Mouse (Mus musculus): ENCODE data around the gene Mien1. TPM values are rescaled to one million over a fixed set of nuclear protein-coding genes. Genes with fewer than 3 reads are reported as not detected.

Gene Mien1
- total and polyA plus RNA-seq, 3 experiments, result 71.6 to 93.2 TPM; not detected in 1

DNA sequence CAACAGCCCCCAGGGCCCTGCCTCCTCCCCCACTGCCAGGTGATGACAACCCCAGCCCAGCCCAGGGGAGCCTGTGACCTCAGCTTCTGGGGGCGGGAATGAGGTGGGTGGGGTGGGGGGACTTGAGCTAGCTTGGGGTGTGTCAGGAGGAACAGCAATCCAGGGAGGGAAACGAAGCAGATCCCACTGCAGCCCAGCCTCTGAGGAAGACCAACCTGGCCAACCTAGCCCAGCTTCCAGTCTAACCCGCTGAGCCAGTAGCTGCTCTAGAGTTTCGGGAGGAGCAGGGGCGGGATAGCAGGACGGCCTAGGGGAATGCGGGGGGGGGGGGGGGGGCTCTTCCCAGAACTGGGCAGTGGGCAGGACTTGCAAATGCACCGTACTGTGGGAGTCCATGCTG is 46.8 kb downstream of the Mien1 start:
- H3K36me3 ChIP-seq (ENCODE audit: control insufficient read depth in 1 of 2, insufficient read depth in 2 of 2, low read length in 2 of 2), result peaks cover 0 to 26% of the 10 kb centered on the region in 2 experiments; a peak in 2 of 4 replicates
- H3K4me1 ChIP-seq (ENCODE audit: control insufficient read depth in 1 of 2, insufficient read depth in 2 of 2, low read length in 2 of 2), result peaks cover 21 to 45% of the 10 kb centered on the region in 2 experiments
- no peaks in the 10 kb centered on the region for H3K79me2 ChIP-seq (ENCODE audit: control insufficient read depth, insufficient read depth, low read length, poor library complexity)
- no peak overlapping the region for H3K4me3 ChIP-seq (ENCODE audit: control insufficient read depth in 1 of 2, insufficient read depth in 1 of 2, low read depth in 2 of 2, low read length in 2 of 2)
- no peaks in the 10 kb centered on the region for H3K9me3 ChIP-seq (replicated peaks; ENCODE audit: insufficient read depth, low read length)
- DNase-seq (ENCODE audit: low read depth, low spot score), result no peak
- H3K27ac ChIP-seq (ENCODE audit: control insufficient read depth, low read depth, low read length), result no peak overlapping the region
- no peaks in the 10 kb centered on the region for H3K27me3 ChIP-seq (ENCODE audit: control insufficient read depth in 1 of 2, insufficient read depth in 2 of 2, low read length in 2 of 2)
- no peak for TF ChIP-seq CTCF (IDR thresholded peaks at IDR 0.05 in 2 of 3, conservative IDR thresholded peaks at IDR 0.05 in 1 of 3; ENCODE audit: control insufficient read depth in 1 of 3, insufficient read depth in 1 of 3, low read depth in 2 of 3, low read length in 3 of 3, poor library complexity in 1 of 3, severe bottlenecking in 1 of 3)
- no peak overlapping the region; the same call in 1 of the 2 replicates for H3K9ac ChIP-seq (ENCODE audit: control insufficient read depth, low read depth, low read length, poor library complexity, severe bottlenecking)

DNA sequence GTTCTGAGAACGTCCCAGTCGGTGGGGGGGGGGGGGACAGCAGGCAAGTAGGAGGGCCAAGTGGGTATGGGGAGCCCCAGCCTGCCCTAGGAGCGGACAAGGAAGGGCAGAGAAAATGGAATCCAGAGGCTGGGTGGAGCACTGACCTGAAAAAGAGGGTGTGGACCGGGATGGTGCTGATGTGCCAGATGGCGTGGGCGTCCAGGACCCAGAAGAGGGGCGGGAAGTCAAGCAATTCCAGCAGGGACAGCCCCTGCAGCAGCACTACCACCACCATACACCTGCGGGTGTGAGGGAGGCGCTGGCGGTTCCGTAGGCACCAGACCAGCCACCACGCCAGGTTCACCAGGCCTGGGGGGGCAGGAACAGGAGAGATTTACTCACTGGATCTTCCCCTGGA is 48.6 kb downstream of the Mien1 start:
- Histone ChIP-seq H3K4me1 (ENCODE audit: control insufficient read depth in 1 of 2, insufficient read depth in 2 of 2, low read length in 2 of 2) (peaks cover 21 to 43% of the 10 kb centered on the region in 2 experiments), H3K27ac (ENCODE audit: control insufficient read depth, low read depth, low read length) (no peak overlapping the region), H3K9me3 (replicated peaks; ENCODE audit: insufficient read depth, low read length) (no peaks in the 10 kb centered on the region), H3K9ac (ENCODE audit: control insufficient read depth, low read depth, low read length, poor library complexity, severe bottlenecking) (no peak overlapping the region), H3K4me3 (ENCODE audit: control insufficient read depth in 1 of 2, insufficient read depth in 1 of 2, low read depth in 2 of 2, low read length in 2 of 2) (no peak overlapping the region), H3K27me3 (ENCODE audit: control insufficient read depth in 1 of 2, insufficient read depth in 2 of 2, low read length in 2 of 2) (no peaks in the 10 kb centered on the region), H3K79me2 (ENCODE audit: control insufficient read depth, insufficient read depth, low read length, poor library complexity) (no peaks in the 10 kb centered on the region), H3K36me3 (ENCODE audit: control insufficient read depth in 1 of 2, insufficient read depth in 2 of 2, low read length in 2 of 2) (peaks cover 0 to 23% of the 10 kb centered on the region in 2 experiments; a peak in 2 of 4 replicates)
- TF ChIP-seq TCF12 (IDR thresholded peaks at IDR 0.05; ENCODE audit: low read depth, low read length) (no peak), NRF1 (IDR thresholded peaks at IDR 0.05; ENCODE audit: insufficient read depth, low read depth, low read length, poor library complexity, severe bottlenecking) (no peak), POLR2AphosphoS5 (IDR thresholded peaks at IDR 0.05; ENCODE audit: borderline replicate concordance, low read depth, low read length) (no peak), GATA1 (IDR thresholded peaks at IDR 0.05; ENCODE audit: low read depth, low read length) (no peak), JUND (IDR thresholded peaks at IDR 0.05; ENCODE audit: low read depth, low read length) (no peak), ELF1 (IDR thresholded peaks at IDR 0.05; ENCODE audit: low read depth, low read length) (no peak), ZMIZ1 (IDR thresholded peaks at IDR 0.05; ENCODE audit: low read depth, low read length) (no peak), RCOR1 (IDR thresholded peaks at IDR 0.05; ENCODE audit: low read depth, low read length) (no peak), ETS1 (IDR thresholded peaks at IDR 0.05; ENCODE audit: low read depth, low read length) (no peak), TAL1 (IDR thresholded peaks at IDR 0.05; ENCODE audit: low read length) (no peak), SIN3A (IDR thresholded peaks at IDR 0.05; ENCODE audit: low read length) (no peak), USF2 (IDR thresholded peaks at IDR 0.05; ENCODE audit: borderline replicate concordance in 1 of 2, insufficient read depth in 1 of 2, low read depth in 1 of 2, low read length in 2 of 2) (no peak), MYB (IDR thresholded peaks at IDR 0.05; ENCODE audit: low read depth, low read length) (no peak), RAD21 (IDR thresholded peaks at IDR 0.05; ENCODE audit: low read depth, low read length) (no peak), USF1 (IDR thresholded peaks at IDR 0.05; ENCODE audit: low read depth, low read length) (no peak), MXI1 (IDR thresholded peaks at IDR 0.05; ENCODE audit: low read depth, low read length) (no peak)
- no peak for DNase-seq (ENCODE audit: low read depth, low spot score)
